Mouse (Mus musculus) common myeloid progenitor, adult 5-6 weeks (primary cell): Measurements from ENCODE around the gene Hist1h2bp. TPM values are rescaled to one million over a fixed set of nuclear protein-coding genes. Genes with fewer than 3 reads are reported as not detected.

ENCODE experiments used
- ATAC-seq: replicated peaks from 2 replicates; pipeline ENCODE4 v1.8.0; 2016; ENCODE audit warnings: low read depth, mild to moderate bottlenecking, moderate TSS enrichment, inconsistent platforms; ENCODE audit not compliant: poor library complexity, severe bottlenecking
- total RNA-seq: library from RNA; stranded (forward); fragments of 200-1000, 187-1606 nt; gene quantifications from 2 replicates; pipeline ENCODE4 v1.2.3, GENCODE M21; 2017

The Hist1h2bp gene
- total RNA-seq, result 69.7 and 70.4 TPM in 2 replicates

GRCm38 (mm10) chr13:21786899-21787629 is at the start of gene Hist1h2bp, which contains the start of gene Hist1h2an:
Hist1h2bp (plus strand) TSS chr13:21787461.
Hist1h2an (minus strand) TSS chr13:21787218.
- peak; percentile 86 for ATAC-seq

- ATAC-seq, result no peak
Measured at GRCm38 (mm10) chr13:21745006-21745405, 42.3 kb upstream of the Hist1h2bp start.

- ATAC-seq, result no peak
Measured at GRCm38 (mm10) chr13:21749387-21750158, 37.7 kb upstream of the Hist1h2bp start.

- ATAC-seq, result peak; percentile 52
Measured at GRCm38 (mm10) chr13:21750159-21751017, 36.9 kb upstream of the Hist1h2bp start, which contains the start of gene Hist1h4k. Hist1h4k (minus strand) TSS chr13:21750505.

GRCm38 (mm10) chr13:21751417-21751816 is 35.8 kb upstream of the Hist1h2bp start:
- no peak for ATAC-seq

- ATAC-seq, result no peak
Measured at GRCm38 (mm10) chr13:21751827-21752226, 35.4 kb upstream of the Hist1h2bp start.

GRCm38 (mm10) chr13:21752356-21752755 is 34.9 kb upstream of the Hist1h2bp start:
- ATAC-seq, result no peak

- ATAC-seq, result peak; percentile 21; the same call in 1 of the 2 replicates
Measured at GRCm38 (mm10) chr13:21753051-21753523, 34.2 kb upstream of the Hist1h2bp start.

GRCm38 (mm10) chr13:21753524-21754285 is 33.6 kb upstream of the Hist1h2bp start, which contains the start of the genes Hist1h2ak and Hist1h2bn:
Hist1h2ak (minus strand) TSS chr13:21753827.
Hist1h2bn (plus strand) TSS chr13:21754123.
- ATAC-seq, result peak; percentile 85

- ATAC-seq, result peak; percentile 22
Measured at GRCm38 (mm10) chr13:21754294-21755001, 32.8 kb upstream of the Hist1h2bp start.

- no peak for ATAC-seq
Measured at GRCm38 (mm10) chr13:21755707-21756106, 31.6 kb upstream of the Hist1h2bp start.

- peak; percentile 62 for ATAC-seq
Measured at GRCm38 (mm10) chr13:21778814-21779766, 8.2 kb upstream of the Hist1h2bp start.

GRCm38 (mm10) chr13:21779767-21780731 is 7.2 kb upstream of the Hist1h2bp start, which contains the start of gene Hist1h1b:
Hist1h1b (minus strand) TSS chr13:21780625.
- peak; percentile 53 for ATAC-seq

- no peak for ATAC-seq
Measured at GRCm38 (mm10) chr13:21781021-21781555, 6.2 kb upstream of the Hist1h2bp start.

GRCm38 (mm10) chr13:21781639-21782038 is 5.6 kb upstream of the Hist1h2bp start:
- no peak for ATAC-seq
